Mouse (Mus musculus) C2C12 (cell line): ENCODE measurements around the gene Rhbdl1. TPM values are rescaled to one million over a fixed set of nuclear protein-coding genes. Genes with fewer than 3 reads are reported as not detected.

Experiments used
- H3K27me3 ChIP-seq: one replicate; pipeline ENCODE4 v1.6.1; 2011; ENCODE audit not compliant: control insufficient read depth, insufficient read depth, insufficient read length
- H3K36me3 ChIP-seq: one replicate; pipeline ENCODE4 v1.6.1; 2011; ENCODE audit not compliant: control insufficient read depth, insufficient read depth
- H3K4me3 ChIP-seq: one replicate; pipeline ENCODE4 v1.5.1; 2011; ENCODE audit warnings: mild to moderate bottlenecking, control low read depth; ENCODE audit not compliant: poor library complexity, insufficient read depth, severe bottlenecking
- H3K79me2 ChIP-seq: one replicate; pipeline ENCODE4 v1.6.1; 2011; ENCODE audit not compliant: control insufficient read depth, insufficient read depth
- H3K79me3 ChIP-seq: one replicate; pipeline ENCODE4 v1.6.1; 2011; ENCODE audit warnings: low read depth, control low read depth
- H3ac ChIP-seq: one replicate; pipeline ENCODE3; 2011; ENCODE audit warnings: low read depth; ENCODE audit not compliant: control insufficient read depth, insufficient read length
- CEBPB ChIP-seq: IDR thresholded peaks from one replicate; pipeline ENCODE4 v1.6.1; 2011; ENCODE audit warnings: low read depth, mild to moderate bottlenecking, control low read depth, moderate library complexity
- CTCF ChIP-seq: IDR thresholded peaks from one replicate; pipeline ENCODE4 v1.5.1; 2011; ENCODE audit not compliant: control insufficient read depth, insufficient read depth, insufficient read length
- FOSL1 ChIP-seq: IDR thresholded peaks from one replicate; pipeline ENCODE4 v1.8.0; 2011; ENCODE audit warnings: mild to moderate bottlenecking, low read length; ENCODE audit not compliant: poor library complexity, insufficient read depth, severe bottlenecking
- MAX ChIP-seq: IDR thresholded peaks from one replicate; pipeline ENCODE4 v1.6.1; 2011; ENCODE audit warnings: mild to moderate bottlenecking, control low read depth
- MYOD1 ChIP-seq: IDR thresholded peaks from one replicate; pipeline ENCODE4 v1.6.1; 2011; ENCODE audit warnings: low read depth; ENCODE audit not compliant: control insufficient read depth, insufficient read length
- MYOG ChIP-seq: IDR thresholded peaks from one replicate; pipeline ENCODE4 v1.6.1; 2011; ENCODE audit not compliant: control insufficient read depth, insufficient read length; ENCODE audit errors: extremely low read depth
- USF1 ChIP-seq: IDR thresholded peaks from one replicate; pipeline ENCODE4 v1.6.1; 2011; ENCODE audit warnings: low read depth, mild to moderate bottlenecking, control low read depth, moderate library complexity
- polyA plus RNA-seq: library from polyadenylated mRNA; unstranded; fragments of >200 nt; fragmentation: generic; extraction: Trizol; gene quantifications from one replicate; pipeline ENCODE4 v1.2.1, GENCODE M21; 2012; ENCODE audit warnings: missing spikeins

Gene Rhbdl1
- polyA plus RNA-seq, 1 experiment: 0.40 TPM

DNA sequence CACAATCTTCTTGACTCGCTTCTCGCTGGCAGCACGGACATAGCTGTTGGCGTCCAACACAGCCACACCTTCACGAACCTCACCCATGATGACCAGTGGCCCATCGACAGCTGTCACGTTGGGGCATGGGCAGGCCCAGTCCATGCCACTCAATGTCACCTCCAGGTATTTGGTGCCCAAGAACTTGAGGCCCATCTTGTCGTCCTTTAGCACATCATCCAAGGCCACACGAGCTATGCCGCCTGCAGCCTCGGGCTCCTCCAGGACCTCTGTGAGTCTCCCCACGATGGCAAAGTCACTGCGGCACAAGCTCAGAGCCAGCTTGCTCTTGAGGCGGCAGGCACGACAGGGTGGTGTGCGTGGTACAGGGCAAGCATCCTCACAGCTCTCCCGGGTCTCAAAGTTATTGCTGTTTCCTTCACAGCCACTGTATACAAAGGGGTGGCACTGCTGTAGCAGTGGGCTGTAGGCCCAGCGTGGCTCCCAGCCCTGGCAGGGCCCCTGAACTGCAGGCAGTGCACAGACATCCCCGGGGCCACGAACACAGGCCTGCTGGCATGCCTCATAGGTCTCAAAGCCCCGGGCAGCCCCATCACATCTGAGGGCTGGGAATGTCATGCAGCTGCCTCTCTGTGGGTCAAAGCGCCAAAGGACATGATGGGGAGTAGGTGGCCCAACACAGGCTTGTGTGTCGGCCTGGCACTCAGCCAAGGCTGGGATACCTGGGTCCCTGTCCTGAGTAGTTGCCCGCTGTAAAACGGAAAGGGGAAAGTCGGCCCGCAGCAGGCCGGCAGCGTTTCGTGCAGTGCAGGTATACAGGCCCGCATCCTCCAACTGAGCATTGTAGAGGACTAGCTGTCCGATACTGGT, 40.9 kb upstream of the Rhbdl1 start:
- peaks cover 8% of the 10 kb centered on the region for H3K79me2 ChIP-seq
- TF ChIP-seq CTCF: no peak
- no peak for TF ChIP-seq USF1
- no peak for TF ChIP-seq MAX
- TF ChIP-seq MYOG: no peak
- TF ChIP-seq CEBPB: no peak
- TF ChIP-seq MYOD1: no peak
- no peak for TF ChIP-seq FOSL1
- H3ac ChIP-seq: no peak overlapping the region
- H3K4me3 ChIP-seq: no peak overlapping the region
- no peaks in the 10 kb centered on the region for H3K79me3 ChIP-seq
- peaks cover 10% of the 10 kb centered on the region for H3K36me3 ChIP-seq
- H3K27me3 ChIP-seq: no peaks in the 10 kb centered on the region

GRCm38 (mm10) chr17:25877025-25877424, 39.9 kb upstream of the Rhbdl1 start:
- Histone ChIP-seq H3K79me2 (peaks cover 8% of the 10 kb centered on the region), H3K79me3 (no peaks in the 10 kb centered on the region), H3K36me3 (peaks cover 10% of the 10 kb centered on the region), H3K27me3 (no peaks in the 10 kb centered on the region), H3K4me3 (no peak overlapping the region), H3ac (no peak overlapping the region)
- TF ChIP-seq CTCF (no peak), MAX (no peak), USF1 (no peak), MYOG (no peak), MYOD1 (no peak), FOSL1 (no peak), CEBPB (no peak)

- H3K27me3 ChIP-seq: no peaks in the 10 kb centered on the region
- H3K79me2 ChIP-seq: peaks cover 8% of the 10 kb centered on the region
- H3K4me3 ChIP-seq: no peak overlapping the region
- H3K36me3 ChIP-seq: peaks cover 7% of the 10 kb centered on the region
- peak overlapping the region; percentile 42 for H3ac ChIP-seq
- no peaks in the 10 kb centered on the region for H3K79me3 ChIP-seq
- TF ChIP-seq USF1 (no peak), MYOG (no peak), MYOD1 (no peak), CEBPB (no peak), MAX (no peak), CTCF (no peak), FOSL1 (no peak)
Observed at GRCm38 (mm10) chr17:25876347-25876915, 39.3 kb upstream of the Rhbdl1 start.

DNA sequence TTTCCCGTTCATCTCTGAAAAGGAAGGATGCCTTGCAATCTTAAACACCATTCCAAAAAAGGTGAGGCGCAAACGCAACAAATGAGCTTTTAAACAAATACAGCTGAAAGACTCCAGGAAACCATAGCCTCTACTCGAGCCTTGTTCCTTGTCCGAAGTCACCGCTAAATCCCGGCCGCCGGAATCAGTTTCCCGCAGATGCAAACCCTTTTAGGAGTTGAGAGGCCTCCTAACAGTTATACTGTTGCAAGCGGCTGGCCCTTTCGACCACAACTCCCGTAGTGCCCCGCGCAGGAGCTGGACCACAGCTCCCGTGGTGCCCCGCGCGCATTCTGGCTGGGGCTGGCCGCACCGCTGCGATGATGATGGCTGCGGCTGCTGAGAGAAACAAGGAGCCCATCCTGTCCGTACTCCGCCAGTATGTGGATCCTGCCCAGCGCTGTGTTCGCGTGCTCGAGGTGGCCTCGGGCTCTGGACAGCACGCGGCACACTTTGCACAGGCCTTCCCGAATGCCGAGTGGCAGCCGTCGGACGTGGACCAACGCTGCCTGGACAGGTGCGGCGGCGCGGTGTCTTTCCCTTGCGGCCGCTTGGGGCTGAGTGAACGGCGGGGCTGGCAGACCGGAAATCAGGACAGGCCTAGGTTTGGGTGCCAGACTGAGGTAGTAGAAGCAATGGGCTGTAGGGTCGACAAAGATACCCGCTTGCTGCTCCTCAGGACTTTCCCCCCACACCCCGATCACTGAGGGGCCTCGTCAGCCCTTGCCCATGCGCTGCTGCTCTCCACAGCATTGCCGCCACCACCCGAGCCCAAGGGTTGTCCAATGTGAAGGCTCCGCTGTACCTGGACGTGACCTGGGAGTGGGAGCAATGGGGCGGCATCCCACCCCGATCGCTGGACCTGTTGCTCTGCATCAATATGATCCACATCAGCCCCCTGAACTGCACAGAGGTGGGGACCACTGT, 38.4 kb upstream of the Rhbdl1 start:
- Histone ChIP-seq H3K27me3 (no peaks in the 10 kb centered on the region), H3K79me3 (no peaks in the 10 kb centered on the region), H3K4me3 (peak overlapping the region; percentile 53), H3K36me3 (peaks cover 4% of the 10 kb centered on the region), H3K79me2 (peaks cover 8% of the 10 kb centered on the region), H3ac (peak overlapping the region; percentile 78)
- TF ChIP-seq CEBPB: no peak
- peak; percentile 7 for TF ChIP-seq MAX
- peak; percentile 57 for TF ChIP-seq MYOD1

- TF ChIP-seq MAX: no peak
- TF ChIP-seq USF1: no peak
- TF ChIP-seq CTCF: no peak
- TF ChIP-seq CEBPB: no peak
- no peak for TF ChIP-seq MYOD1
- no peak for TF ChIP-seq FOSL1
- TF ChIP-seq MYOG: no peak
- Histone ChIP-seq H3K79me3 (no peaks in the 10 kb centered on the region), H3K36me3 (peaks cover 4% of the 10 kb centered on the region), H3K79me2 (peaks cover 8% of the 10 kb centered on the region), H3ac (peak within 1 kb of the TSS; percentile 78), H3K27me3 (no peaks in the 10 kb centered on the region), H3K4me3 (peak within 1 kb of the TSS; percentile 53)
Observed at GRCm38 (mm10) chr17:25874721-25875170, 37.7 kb upstream of the Rhbdl1 start, which contains the start of gene Mettl26. Gene Mettl26 (plus strand): TSS chr17:25875074.
